Mouse (Mus musculus) brain, embryonic 14.5 days (tissue): ENCODE data around the gene Wbp11. TPM values are rescaled to one million over a fixed set of nuclear protein-coding genes. Genes with fewer than 3 reads are reported as not detected.
A peak's percentile ranks its signal among the peaks of the same experiment; 100 is the strongest.

Source experiments
- DNase-seq: peaks from one replicate; pipeline ENCODE4 v3.0.0-alpha.2; 2011; ENCODE audit warnings: low read depth
- CTCF ChIP-seq: fragments of 200-500 bp; IDR thresholded peaks from 2 replicates; pipeline ENCODE4 v1.5.1; 2012; ENCODE audit warnings: inconsistent platforms, mild to moderate bottlenecking, moderate library complexity, borderline replicate concordance; ENCODE audit not compliant: insufficient read depth, insufficient read length; ENCODE audit errors: extremely low read depth
- POLR2A ChIP-seq: fragments of 200-500 bp; IDR thresholded peaks from 2 replicates; pipeline ENCODE4 v1.6.1; 2012; ENCODE audit warnings: mild to moderate bottlenecking, inconsistent platforms, borderline replicate concordance; ENCODE audit not compliant: poor library complexity, insufficient read depth, insufficient read length, severe bottlenecking; ENCODE audit errors: extremely low read depth
- polyA plus RNA-seq: library from polyadenylated mRNA; depleted of rRNA; stranded (reverse); fragments of >200 nt; gene quantifications from 2 replicates; pipeline ENCODE4 v1.2.3, GENCODE M21; 2012; rRNA removed

Gene Wbp11
- polyA plus RNA-seq: 64.3 and 81.9 TPM in 2 replicates

GRCm38 (mm10) chr6:136827881-136828561, at the start of gene Wbp11:
Wbp11 (minus strand) TSS chr6:136828233.
- DNase-seq: peak; percentile 100
- TF ChIP-seq CTCF (no peak; the same call in 1 of the 2 replicates), POLR2A (peak; percentile 68; the same call in 1 of the 2 replicates)

DNA sequence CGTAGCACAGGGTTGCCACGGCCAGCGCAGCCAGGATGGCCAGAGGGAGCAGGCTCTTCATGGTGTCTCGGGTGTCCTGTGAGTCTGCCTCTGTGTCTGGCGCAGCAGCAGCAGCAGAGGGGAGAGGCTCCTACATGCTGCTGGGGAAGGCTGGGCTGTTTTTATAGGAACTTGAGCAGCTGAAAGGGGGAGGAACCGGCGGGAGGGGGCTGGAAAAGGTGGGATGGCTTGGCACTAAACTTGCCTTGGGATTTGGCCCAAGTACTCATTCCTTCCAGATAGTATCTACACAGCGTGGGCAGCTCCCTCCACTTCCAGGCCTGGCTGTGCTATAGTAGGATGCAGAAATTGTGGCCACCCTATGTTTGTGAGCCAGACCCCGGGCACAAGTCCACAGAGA, 47.6 kb upstream of the Wbp11 start, which contains the start of gene Mgp:
Gene Mgp, minus strand, starts transcription at position 154 of the 400 bp plus-strand sequence.
- no peak for DNase-seq
- TF ChIP-seq CTCF (no peak), POLR2A (no peak)

- DNase-seq: peak; percentile 76
- TF ChIP-seq POLR2A: no peak
- TF ChIP-seq CTCF: no peak
Observed at GRCm38 (mm10) chr6:136874599-136874998, 46.6 kb upstream of the Wbp11 start.

- TF ChIP-seq POLR2A (no peak), CTCF (no peak)
- DNase-seq: no peak
Observed at GRCm38 (mm10) chr6:136868921-136869320, 40.9 kb upstream of the Wbp11 start.

DNA sequence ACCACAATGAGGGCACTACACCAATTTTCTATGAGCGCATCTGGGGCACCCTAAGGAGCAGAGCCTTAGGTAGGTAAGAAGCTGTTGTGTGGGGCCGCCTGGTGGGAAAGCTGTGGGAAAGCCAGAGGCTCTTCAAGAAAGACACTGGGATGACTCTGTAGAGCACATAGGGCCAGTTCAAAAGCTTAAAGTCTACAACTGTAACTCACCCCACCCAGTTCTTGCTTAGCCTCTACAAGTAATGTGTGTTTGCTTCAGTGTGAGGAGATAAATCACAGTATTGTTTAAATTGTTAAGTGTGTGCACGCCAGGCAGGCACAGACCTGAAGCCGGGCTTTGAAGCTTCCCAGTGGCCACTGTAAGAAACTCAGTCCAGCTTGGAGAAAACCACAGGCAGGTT, 38.1 kb upstream of the Wbp11 start:
- no peak for DNase-seq
- TF ChIP-seq POLR2A: no peak
- no peak for TF ChIP-seq CTCF

DNA sequence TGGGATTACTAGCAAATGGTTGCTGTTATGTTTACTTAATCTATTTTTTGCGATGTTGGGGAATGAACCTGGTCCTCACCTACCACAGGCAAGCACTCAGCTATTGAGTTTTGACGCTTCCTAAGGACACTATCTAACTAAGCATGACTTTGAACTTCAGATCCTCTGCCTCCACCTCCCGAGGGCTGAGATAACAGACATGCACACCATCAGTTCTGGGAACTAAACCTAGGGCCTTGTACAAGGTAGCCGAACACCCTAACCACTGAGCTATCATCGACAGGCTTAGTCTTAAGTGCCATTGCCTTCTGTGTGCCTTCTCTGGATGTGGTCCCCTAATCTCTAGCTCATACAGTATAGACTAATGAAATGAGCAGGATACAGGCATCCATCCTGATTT, 37.3 kb upstream of the Wbp11 start:
- TF ChIP-seq CTCF (no peak), POLR2A (no peak)
- no peak for DNase-seq

- TF ChIP-seq CTCF (peak; percentile 55; the same call in 1 of the 2 replicates), POLR2A (no peak)
- peak; percentile 77 for DNase-seq
Observed at GRCm38 (mm10) chr6:136861020-136861419, 33.0 kb upstream of the Wbp11 start.

DNA sequence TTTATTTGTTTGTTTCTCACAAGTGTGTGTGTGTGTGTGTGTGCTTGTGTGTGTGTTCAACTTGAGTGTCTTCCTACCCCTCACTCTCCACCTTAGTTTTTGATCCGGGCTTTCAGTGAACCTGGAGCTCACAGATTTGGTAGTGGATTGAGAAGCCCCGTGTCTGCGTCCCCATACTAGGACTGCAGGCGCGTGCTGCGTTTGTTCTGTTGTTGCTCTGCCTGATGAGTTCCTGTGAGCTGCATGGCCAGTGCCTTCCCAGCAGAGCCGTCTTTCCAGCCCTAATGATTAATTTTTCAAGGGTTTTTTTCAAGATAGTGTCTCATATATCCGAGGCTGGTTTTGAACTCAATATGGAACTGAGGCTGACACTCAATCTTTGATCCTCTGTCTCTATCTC, 30.4 kb upstream of the Wbp11 start:
- no peak for DNase-seq
- no peak for TF ChIP-seq CTCF
- no peak for TF ChIP-seq POLR2A

DNA sequence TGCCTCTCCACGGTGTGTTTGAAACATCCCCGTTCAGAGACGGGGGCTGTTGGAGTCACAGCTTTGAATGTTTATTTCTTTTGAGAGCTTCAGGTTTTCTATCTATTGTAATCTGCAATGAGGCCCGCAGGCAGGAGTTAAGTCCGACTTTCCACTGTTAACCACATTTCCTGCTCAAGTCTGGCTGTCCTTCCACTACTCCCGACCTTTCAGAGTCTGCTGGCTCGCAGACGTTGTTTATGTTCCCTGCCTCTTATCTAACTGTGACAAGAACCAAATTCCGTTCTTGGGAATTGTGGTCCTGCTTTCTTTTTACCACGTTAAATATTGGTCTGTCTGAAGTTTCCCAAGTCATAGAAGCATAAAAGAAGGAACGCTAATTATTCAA, 29.8 kb upstream of the Wbp11 start:
- DNase-seq: no peak
- TF ChIP-seq CTCF (no peak), POLR2A (no peak)

DNA sequence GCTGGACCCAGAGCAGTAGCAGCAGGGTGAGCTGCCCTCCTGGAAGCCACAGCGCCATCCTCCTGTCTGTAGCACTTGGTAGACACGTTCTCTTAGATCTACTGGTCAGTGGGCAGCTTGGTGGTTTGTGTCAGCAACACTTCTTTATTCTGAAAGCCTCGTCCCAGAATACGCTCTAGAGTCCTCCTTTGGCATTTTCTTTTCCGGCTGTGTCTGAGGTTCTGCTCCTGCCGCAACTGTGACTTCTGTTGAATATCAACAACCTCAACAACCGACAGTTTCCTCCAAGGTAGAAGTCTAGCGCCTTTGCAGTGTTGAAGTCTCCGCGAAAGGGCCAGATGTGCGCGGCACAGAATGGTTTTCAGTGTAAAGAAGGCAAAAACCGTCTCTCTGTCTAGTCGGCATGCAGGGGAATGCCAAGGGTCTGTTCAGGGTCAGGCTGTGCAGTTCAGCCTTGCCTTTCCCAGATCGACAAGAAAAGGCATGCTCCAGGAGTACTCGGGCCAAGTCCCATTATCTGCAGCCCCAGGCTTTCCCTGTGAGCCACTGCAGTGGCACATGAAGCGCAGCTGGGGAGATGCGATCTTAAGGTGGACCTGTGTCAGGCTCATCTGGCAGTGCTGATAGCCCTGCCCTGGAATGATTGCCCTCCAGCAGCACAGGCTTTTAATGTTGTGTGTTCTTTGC, 29.3 kb upstream of the Wbp11 start, which contains the start of gene Art4:
Gene Art4, minus strand, starts transcription at position 548 of the 687 bp plus-strand sequence.
- TF ChIP-seq CTCF (no peak), POLR2A (no peak)
- no peak for DNase-seq

GRCm38 (mm10) chr6:136856071-136856636, 28.1 kb upstream of the Wbp11 start:
- no peak for DNase-seq
- TF ChIP-seq CTCF: no peak
